Mouse (Mus musculus) Muller cell, postnatal 12 days (primary cell): ENCODE measurements around the gene Samd4.

ENCODE experiments used
- DNase-seq: peaks from one replicate; pipeline ENCODE4 v3.0.0-alpha.2; 2015; ENCODE audit errors: inconsistent ontology term

Samd4 gene

GRCm38 (mm10) chr14:46882431-46883067, at the start of gene Samd4:
TSS of gene Samd4 (plus strand) at chr14:46882854.
- peak; percentile 98 for DNase-seq

- DNase-seq = no peak
Measured at GRCm38 (mm10) chr14:46839326-46839725, 43.3 kb upstream of the Samd4 start.

GRCm38 (mm10) chr14:46845706-46846105, 36.9 kb upstream of the Samd4 start:
- DNase-seq = no peak

GRCm38 (mm10) chr14:46848063-46848590, 34.5 kb upstream of the Samd4 start:
- no peak for DNase-seq

- no peak for DNase-seq
Measured at GRCm38 (mm10) chr14:46848736-46849135, 33.9 kb upstream of the Samd4 start.

GRCm38 (mm10) chr14:46849769-46850168, 32.9 kb upstream of the Samd4 start:
- no peak for DNase-seq

- no peak for DNase-seq
Measured at GRCm38 (mm10) chr14:46853677-46854076, 29.0 kb upstream of the Samd4 start.

GRCm38 (mm10) chr14:46862922-46863321, 19.7 kb upstream of the Samd4 start:
- DNase-seq = no peak

- peak; percentile 55 for DNase-seq
Measured at GRCm38 (mm10) chr14:46880935-46881334, 1.7 kb upstream of the Samd4 start.

GRCm38 (mm10) chr14:46881581-46882430, 848 bp upstream of the Samd4 start:
- peak; percentile 79 for DNase-seq

GRCm38 (mm10) chr14:46883068-46883870, 615 bp downstream of the Samd4 start:
- peak; percentile 78 for DNase-seq

- DNase-seq = peak; percentile 79
Measured at GRCm38 (mm10) chr14:46883871-46884441, 1.3 kb downstream of the Samd4 start.

GRCm38 (mm10) chr14:46884701-46885428, 2.2 kb downstream of the Samd4 start:
- DNase-seq = peak; percentile 87

GRCm38 (mm10) chr14:46885429-46885755, 2.7 kb downstream of the Samd4 start:
- DNase-seq = no peak

- DNase-seq = peak; percentile 72
Measured at GRCm38 (mm10) chr14:46885891-46886301, 3.2 kb downstream of the Samd4 start.

- DNase-seq = no peak
Measured at GRCm38 (mm10) chr14:46889096-46889495, 6.4 kb downstream of the Samd4 start.

GRCm38 (mm10) chr14:46893961-46894360, 11.3 kb downstream of the Samd4 start:
- no peak for DNase-seq

GRCm38 (mm10) chr14:46897953-46898352, 15.3 kb downstream of the Samd4 start:
- no peak for DNase-seq

GRCm38 (mm10) chr14:46898626-46899025, 16.0 kb downstream of the Samd4 start:
- peak; percentile 43 for DNase-seq

- DNase-seq = no peak
Measured at GRCm38 (mm10) chr14:46902498-46903087, 19.9 kb downstream of the Samd4 start.

GRCm38 (mm10) chr14:46904276-46904675, 21.6 kb downstream of the Samd4 start:
- no peak for DNase-seq
